Mouse (Mus musculus) cerebellum, adult 18-20 months (tissue): ENCODE data around the gene Med31.
"Not testable (repeated sequence)": the region's sequence is repeated elsewhere in the genome, so short reads cannot be mapped to it uniquely, and the experiment has no call there.

ENCODE experiments used
- DNase-seq, 2 experiments: peaks; one replicate each; pipeline ENCODE4 v3.0.0; 2021

Med31 gene

GRCm38 (mm10) chr11:72196506-72196905 is 18.9 kb downstream of the Med31 start:
- DNase-seq: no peak

GRCm38 (mm10) chr11:72194259-72194658 is 21.1 kb downstream of the Med31 start:
- no peak for DNase-seq

GRCm38 (mm10) chr11:72190857-72191256 is 24.5 kb downstream of the Med31 start:
- DNase-seq: no peak

GRCm38 (mm10) chr11:72184252-72184651 is 31.1 kb downstream of the Med31 start:
- no peak for DNase-seq

GRCm38 (mm10) chr11:72181136-72181535 is 34.3 kb downstream of the Med31 start:
- no peak for DNase-seq

- DNase-seq: no peak
Measured at GRCm38 (mm10) chr11:72180556-72180955, 34.8 kb downstream of the Med31 start.

- no peak for DNase-seq
Measured at GRCm38 (mm10) chr11:72176553-72176952, 38.8 kb downstream of the Med31 start.

GRCm38 (mm10) chr11:72175966-72176365 is 39.4 kb downstream of the Med31 start:
- no peak for DNase-seq

- DNase-seq: no peak
Measured at GRCm38 (mm10) chr11:72174721-72175120, 40.7 kb downstream of the Med31 start.

- DNase-seq: no peak
Measured at GRCm38 (mm10) chr11:72173506-72173905, 41.9 kb downstream of the Med31 start.

- DNase-seq: not testable (repeated sequence)
Measured at GRCm38 (mm10) chr11:72171906-72172305, 43.5 kb downstream of the Med31 start.

GRCm38 (mm10) chr11:72169871-72170270 is 45.5 kb downstream of the Med31 start:
- DNase-seq: no peak

- DNase-seq: no peak
Measured at GRCm38 (mm10) chr11:72163198-72163597, 52.2 kb downstream of the Med31 start.
